Mouse (Mus musculus) spleen, postnatal 14 days (tissue): ENCODE measurements around the gene Syngr3.
"Not testable (repeated sequence)": the region's sequence is repeated elsewhere in the genome, so short reads cannot be mapped to it uniquely, and the experiment has no call there.

Experiments
- DNase-seq, 2 experiments: peaks; one replicate each; pipeline ENCODE4 v3.0.0; 2021 to 2022; ENCODE audit warnings: low spot score in 2 of 2

Syngr3 gene

GRCm38 (mm10) chr17:24676877-24677276, 12.9 kb downstream of the Syngr3 start:
- DNase-seq, result no peak

- DNase-seq, result peak; percentile 45 to 75
Measured at GRCm38 (mm10) chr17:24676187-24676586, 13.6 kb downstream of the Syngr3 start.

- no peak for DNase-seq
Measured at GRCm38 (mm10) chr17:24674277-24674676, 15.5 kb downstream of the Syngr3 start.

- DNase-seq, result no peak
Measured at GRCm38 (mm10) chr17:24672141-24672540, 17.6 kb downstream of the Syngr3 start.

GRCm38 (mm10) chr17:24671346-24671745, 18.4 kb downstream of the Syngr3 start:
- DNase-seq, result no peak

GRCm38 (mm10) chr17:24670246-24670844, 19.4 kb downstream of the Syngr3 start:
- DNase-seq, result no peak

GRCm38 (mm10) chr17:24669545-24670245, 20.1 kb downstream of the Syngr3 start, which contains the start of gene Zfp598:
Gene Zfp598 (plus strand): TSS chr17:24669687.
- peak; percentile 90 to 97 for DNase-seq

GRCm38 (mm10) chr17:24669214-24669544, 20.6 kb downstream of the Syngr3 start:
- DNase-seq, result not testable (repeated sequence)

- DNase-seq, result peak in 1 of 2 experiments; percentile 46
Measured at GRCm38 (mm10) chr17:24667416-24667815, 22.3 kb downstream of the Syngr3 start.

- not testable (repeated sequence) for DNase-seq
Measured at GRCm38 (mm10) chr17:24667011-24667410, 22.7 kb downstream of the Syngr3 start.

GRCm38 (mm10) chr17:24658017-24658758, 31.6 kb downstream of the Syngr3 start, which contains the start of gene Npw:
Gene Npw (minus strand): TSS chr17:24658457.
- DNase-seq, result no peak

GRCm38 (mm10) chr17:24654969-24655368, 34.8 kb downstream of the Syngr3 start:
- DNase-seq, result no peak

- peak; percentile 45 to 68 for DNase-seq
Measured at GRCm38 (mm10) chr17:24653967-24654710, 35.6 kb downstream of the Syngr3 start.

GRCm38 (mm10) chr17:24651835-24652234, 37.9 kb downstream of the Syngr3 start:
- DNase-seq, result no peak

- no peak for DNase-seq
Measured at GRCm38 (mm10) chr17:24650766-24651165, 39.0 kb downstream of the Syngr3 start.

GRCm38 (mm10) chr17:24650070-24650616, 39.6 kb downstream of the Syngr3 start, which contains the start of gene Slc9a3r2:
Gene Slc9a3r2 (minus strand): TSS chr17:24650327.
- no peak for DNase-seq

GRCm38 (mm10) chr17:24649581-24650069, 40.1 kb downstream of the Syngr3 start:
- no peak for DNase-seq

- no peak for DNase-seq
Measured at GRCm38 (mm10) chr17:24648731-24649377, 40.9 kb downstream of the Syngr3 start.

- DNase-seq, result no peak
Measured at GRCm38 (mm10) chr17:24647493-24647892, 42.3 kb downstream of the Syngr3 start.

- DNase-seq, result no peak
Measured at GRCm38 (mm10) chr17:24646381-24646780, 43.4 kb downstream of the Syngr3 start.

GRCm38 (mm10) chr17:24645916-24646315, 43.8 kb downstream of the Syngr3 start:
- DNase-seq, result no peak
